Mouse (Mus musculus) layer of hippocampus, postnatal 36 days (tissue): Measurements from ENCODE around the gene Ripor2. TPM values are rescaled to one million over a fixed set of nuclear protein-coding genes. Genes with fewer than 3 reads are reported as not detected.

ENCODE experiments used
- DNase-seq, 2 experiments: peaks; one replicate each; pipeline ENCODE4 v3.0.0; 2022
- total RNA-seq, 2 experiments: library from RNA; stranded (reverse); gene quantifications; 2 replicates each; pipeline ENCODE4 v1.2.3; 2021

Ripor2 gene
- total RNA-seq, 2 experiments from 2014 or later = 75.7 to 81.1 TPM

DNA sequence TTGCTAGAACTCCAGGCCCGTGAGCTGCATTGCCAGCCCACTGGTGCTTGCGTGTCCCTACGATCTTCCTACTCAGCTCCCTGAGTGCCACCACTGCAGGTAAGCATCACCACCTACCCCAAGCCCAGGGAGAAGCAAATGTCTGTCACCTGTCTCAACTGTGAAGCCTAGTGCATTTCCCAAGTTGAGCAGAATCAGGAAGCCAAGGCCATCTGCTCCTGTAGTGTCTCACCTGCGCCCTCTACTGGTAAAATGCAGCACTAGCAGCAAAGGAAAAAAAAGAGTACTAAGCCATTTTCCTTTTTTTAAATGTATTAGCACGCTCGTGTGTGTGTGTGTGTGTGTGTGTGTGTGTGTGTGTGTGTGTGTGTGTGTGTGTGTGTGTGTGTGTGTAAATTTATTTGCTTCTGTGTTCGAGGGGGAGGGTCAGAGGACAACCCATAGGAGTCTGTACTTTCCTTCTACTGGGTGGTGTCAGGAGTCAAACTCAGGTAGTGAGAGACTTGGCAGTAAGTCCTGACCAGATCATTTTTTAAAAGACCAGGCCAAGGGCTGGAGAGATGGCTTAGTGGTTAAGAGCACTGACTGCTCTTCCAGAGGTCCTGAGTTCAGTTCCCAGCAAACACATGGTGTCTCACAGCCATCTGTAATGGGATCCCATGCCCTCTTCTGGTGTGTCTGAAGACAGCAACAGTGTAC, 194.3 kb downstream of the Ripor2 start:
- DNase-seq = peak in 1 of 2 experiments; percentile 25

DNA sequence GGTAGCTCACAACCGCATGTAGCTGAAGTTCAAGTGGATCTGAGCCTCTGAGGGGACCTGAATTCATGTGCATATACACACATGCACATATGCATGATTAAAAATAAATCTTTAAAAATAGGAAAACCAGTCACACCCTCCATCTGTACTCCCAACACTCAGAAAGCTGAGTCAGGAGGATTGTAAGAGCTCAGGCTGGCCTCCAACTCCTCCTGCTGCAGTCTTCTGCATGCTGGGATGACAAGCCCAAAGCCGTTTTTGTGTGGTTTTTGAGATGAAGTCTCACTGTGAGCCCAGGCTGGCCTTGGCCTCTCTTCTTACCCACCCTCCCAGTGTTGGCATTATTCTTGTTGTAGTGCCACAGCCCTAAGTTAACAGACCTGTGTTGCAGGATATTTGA, 196.0 kb downstream of the Ripor2 start:
- DNase-seq = no peak

DNA sequence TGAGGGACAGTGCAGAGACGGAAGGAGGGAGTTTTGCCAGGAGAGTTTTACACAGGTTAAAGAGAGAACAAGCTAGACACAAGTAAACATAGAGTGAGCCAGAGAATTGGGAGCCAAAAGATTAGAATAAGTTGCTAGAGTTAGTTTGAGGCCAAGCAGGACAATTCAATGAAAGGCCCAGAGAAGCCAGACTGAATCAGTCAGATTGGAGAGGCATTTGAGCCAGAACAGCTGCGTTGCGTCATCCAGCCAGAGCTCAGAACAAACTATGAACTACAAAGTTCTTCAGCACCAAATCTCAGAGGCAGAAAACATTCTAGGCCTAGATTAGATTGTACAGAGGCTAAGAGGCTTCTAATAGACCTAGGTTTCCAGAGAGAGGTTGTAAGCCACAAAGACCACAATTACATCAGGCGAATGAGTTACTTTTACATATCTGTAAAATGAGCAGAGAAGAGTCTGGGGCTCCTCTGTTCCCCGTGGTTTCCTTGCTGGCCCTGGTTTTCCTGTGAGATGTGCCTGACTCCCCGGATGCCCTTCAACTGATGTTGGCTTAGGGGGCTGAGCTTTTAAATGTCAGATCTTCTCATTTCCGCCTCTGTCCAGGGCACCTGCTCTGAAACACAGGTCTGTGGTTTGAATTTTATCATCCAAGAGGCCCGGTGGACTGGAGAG, 196.9 kb downstream of the Ripor2 start:
- no peak for DNase-seq

DNA sequence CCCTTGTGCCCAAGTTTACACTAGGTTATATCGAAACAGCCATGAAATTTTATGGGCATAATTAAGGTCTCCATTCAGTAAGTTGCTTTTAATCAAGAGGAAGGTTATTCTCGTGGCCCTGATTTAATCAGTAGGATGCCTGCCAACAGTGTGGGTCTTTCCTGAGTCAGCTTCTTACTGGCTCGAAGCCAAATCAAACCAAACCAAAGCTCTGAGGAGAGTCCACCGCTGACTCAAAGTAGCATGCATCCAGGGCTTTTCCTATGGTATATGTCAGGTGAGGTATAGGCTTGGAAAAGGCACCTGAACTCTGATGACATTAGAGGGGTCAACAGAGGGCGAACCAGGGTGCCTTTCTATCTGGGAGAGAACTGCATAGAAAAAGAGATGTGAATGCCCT, 199.9 kb downstream of the Ripor2 start:
- DNase-seq = no peak

Other genes with a start within 250 kb of the Ripor2 start
- gene Armh2, start 159.0 kb downstream of the Ripor2 start, total RNA-seq = not detected
- 1 to 10 TPM; 1.9 to 2.9 TPM for gene Gmnn, start 179.7 kb downstream of the Ripor2 start, total RNA-seq
- gene BC005537, start 219.5 kb downstream of the Ripor2 start, total RNA-seq = 100 to 1,000 TPM; 162 to 176 TPM
- gene Acot13, start 249.4 kb downstream of the Ripor2 start, total RNA-seq = 100 to 1,000 TPM; 109 to 111 TPM
- gene Tdp2, start 249.5 kb downstream of the Ripor2 start, total RNA-seq = 10 to 100 TPM; 20.9 to 23.7 TPM